In the genomic region with DNA sequence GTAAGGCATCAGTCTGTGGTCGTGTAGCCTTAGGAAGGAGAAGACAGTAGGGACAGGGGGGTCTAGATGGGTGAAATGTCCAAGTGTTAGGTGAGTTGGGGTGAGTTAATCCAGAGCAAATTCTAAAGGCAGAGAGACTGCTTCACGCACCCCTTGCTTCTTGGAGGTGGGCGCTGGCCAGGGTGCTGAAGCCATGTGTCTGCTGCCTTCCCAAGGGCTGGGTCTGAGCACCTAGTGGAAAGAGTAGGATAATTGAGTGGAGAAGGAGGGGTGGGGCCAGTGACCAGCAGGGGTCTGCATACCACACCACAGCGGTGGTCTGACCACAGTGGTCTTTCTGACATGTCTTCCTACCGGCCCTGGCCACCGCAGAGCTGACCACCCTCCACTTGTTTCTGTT, we compare ENCODE assay signal across 10 mouse cellular contexts. TPM values are rescaled to one million over a fixed set of nuclear protein-coding genes. Genes with fewer than 3 reads are reported as not detected.
DNase-seq lines count a peak whose midpoint lies in the region; ATAC-seq lines count a peak whose summit lies in the region.
"Had no signal": no experiment of that assay in that cellular context is flagged by ENCODE, and none has a peak within 500 bp of the region (broad histone marks: within the 10 kb centered on the region; RNA-seq: fewer than 3 reads in every experiment).

No protein-coding gene starts in this region.

- no peak overlapping the region for H3K4me3 ChIP-seq in heart, embryonic 12.5 days
- H3K4me3 ChIP-seq: limb, embryonic 13.5 days had no signal

- no peak overlapping the region for H3K27ac ChIP-seq in heart, embryonic 12.5 days (ENCODE audit: poor library complexity, severe bottlenecking)
- H3K27ac ChIP-seq: limb, embryonic 13.5 days had no signal

- WGBS in heart, embryonic 12.5 days: 2% methylated on average over 6 of the region's 6 CpGs

- intact Hi-C loops in left cerebral cortex, postnatal 14 days (cut with DNase I): no loop called here

- no peak for ATAC-seq in heart, embryonic 12.5 days (ENCODE audit: insufficient number of reproducible peaks, low FRiP score)
- ATAC-seq: forebrain, embryonic 16.5 days had no signal

- H3K27me3 ChIP-seq in heart, embryonic 12.5 days (replicated peaks): peaks cover 70% of the 10 kb centered on the region

- no peaks in the 10 kb centered on the region for H3K36me3 ChIP-seq in heart, embryonic 12.5 days
- H3K36me3 ChIP-seq: limb, embryonic 13.5 days had no signal

- no peak overlapping the region for H3K4me2 ChIP-seq in heart, embryonic 12.5 days
- H3K4me2 ChIP-seq: limb, embryonic 13.5 days had no signal

- H3K9ac ChIP-seq in heart, embryonic 12.5 days: no peak overlapping the region
- H3K9ac ChIP-seq: limb, embryonic 13.5 days had no signal

- DNase-seq in heart, postnatal 4 days: peak; percentile 79
- DNase-seq in urinary bladder, postnatal 25 days (ENCODE audit: low spot score): peak; percentile 57
- no peak for DNase-seq in urinary bladder, postnatal 36 days (ENCODE audit: low spot score in 2 of 2)
- DNase-seq in kidney, postnatal 14 days: peak; percentile 78
- no peak for DNase-seq in cerebellum, adult 11 months
- DNase-seq in left cerebral cortex, postnatal 14 days (ENCODE audit: low spot score in 2 of 2): no peak
- DNase-seq in spleen, adult 12 weeks (ENCODE audit: low spot score): no peak

- peaks cover 27% of the 10 kb centered on the region for H3K4me1 ChIP-seq in heart, embryonic 12.5 days (replicated peaks)

- no peaks in the 10 kb centered on the region for H3K9me3 ChIP-seq in heart, embryonic 12.5 days (replicated peaks)
- H3K9me3 ChIP-seq: limb, embryonic 13.5 days had no signal

RNA-seq across cellular contexts. Expression of gene Kif26a, which starts 4.7 kb away (rescaled TPM):
- total RNA-seq in heart, postnatal 4 days (2021): 10 to 100 TPM; 29.0 to 32.5 TPM
- polyA plus RNA-seq in heart, embryonic 12.5 days (2016; fragmentation: Nextera tagmentation; extraction: Ambion mirVana): 2.5 and 2.7 TPM in 2 replicates
- total RNA-seq in left cerebral cortex, postnatal 14 days (2021): 1 to 10 TPM; 5.8 to 8.1 TPM

RNA-seq across cellular contexts. Expression of gene Aspg, which starts 34.8 kb away (rescaled TPM):
- total RNA-seq in heart, postnatal 4 days (2021): under 1 TPM; 0.20 to 0.26 TPM
- 0.45 and 2.2 TPM in 2 replicates for polyA plus RNA-seq in heart, embryonic 12.5 days (2016; fragmentation: Nextera tagmentation; extraction: Ambion mirVana)
- 1 to 10 TPM; 1.9 to 4.7 TPM for total RNA-seq in left cerebral cortex, postnatal 14 days (2021)

Comparison
In these comparisons a context has a peak if more than half of its experiments do, and no peak if none do; other contexts are left out.
1. DNase-seq: peak in heart, postnatal 4 days (single experiment), urinary bladder, postnatal 25 days (single experiment) and kidney, postnatal 14 days (single experiment); none in urinary bladder, postnatal 36 days (0 of 2), cerebellum, adult 11 months (single experiment), left cerebral cortex, postnatal 14 days (0 of 2) and spleen, adult 12 weeks (single experiment).